Mouse (Mus musculus): Measurements from ENCODE around the gene Gm10273.
A peak's percentile ranks its signal among the peaks of the same experiment; 100 is the strongest.
"Not testable (repeated sequence)": the region's sequence is repeated elsewhere in the genome, so short reads cannot be mapped to it uniquely, and the experiment has no call there.

Gene Gm10273

DNA sequence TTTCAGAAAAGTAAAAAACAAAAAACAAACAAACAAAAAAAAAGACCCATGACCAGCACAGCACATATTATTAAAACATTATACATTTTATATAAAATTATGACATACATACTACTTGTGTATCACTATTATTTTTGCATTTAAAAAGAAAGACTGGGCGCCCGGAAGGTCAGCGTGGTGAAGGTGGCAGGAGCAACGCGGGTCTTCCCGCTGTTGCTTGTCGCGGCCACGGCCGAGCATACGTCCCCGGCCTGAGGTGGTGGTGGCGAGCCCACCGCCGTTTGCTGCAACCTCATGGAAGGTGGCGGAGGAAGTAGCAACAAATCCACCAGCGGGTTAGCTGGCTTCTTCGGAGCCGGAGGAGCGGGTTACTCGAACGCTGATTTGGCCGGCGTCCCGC, at the start of gene Gm10273:
Gm10273 (plus strand) TSS at position 172 of the 400 bp plus-strand sequence.
- DNase-seq: not testable (repeated sequence)

GRCm38 (mm10) chr10:59346560-59346959, 48.9 kb upstream of the Gm10273 start:
- no peak for DNase-seq

- DNase-seq: no peak
Observed at GRCm38 (mm10) chr10:59348200-59348599, 47.2 kb upstream of the Gm10273 start.

DNA sequence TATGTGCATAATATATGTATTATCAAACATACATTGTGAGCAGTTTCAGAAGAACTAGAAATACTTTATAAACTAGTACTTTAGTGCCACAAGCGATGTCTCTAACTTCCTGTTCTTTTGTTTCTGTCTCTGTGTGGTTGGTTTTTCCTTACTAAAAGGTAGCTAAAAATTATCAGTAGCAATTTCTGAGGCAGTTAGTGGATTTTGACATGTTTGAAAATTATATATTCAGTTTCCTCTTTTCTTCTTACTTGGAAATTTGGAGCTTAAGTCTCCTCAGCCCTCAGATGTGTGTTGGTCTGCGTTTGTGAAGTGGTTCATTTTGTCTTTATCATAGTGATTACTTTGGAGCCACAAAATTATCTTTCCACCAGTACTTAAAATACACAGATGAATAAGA, 45.9 kb upstream of the Gm10273 start:
- DNase-seq: no peak

DNA sequence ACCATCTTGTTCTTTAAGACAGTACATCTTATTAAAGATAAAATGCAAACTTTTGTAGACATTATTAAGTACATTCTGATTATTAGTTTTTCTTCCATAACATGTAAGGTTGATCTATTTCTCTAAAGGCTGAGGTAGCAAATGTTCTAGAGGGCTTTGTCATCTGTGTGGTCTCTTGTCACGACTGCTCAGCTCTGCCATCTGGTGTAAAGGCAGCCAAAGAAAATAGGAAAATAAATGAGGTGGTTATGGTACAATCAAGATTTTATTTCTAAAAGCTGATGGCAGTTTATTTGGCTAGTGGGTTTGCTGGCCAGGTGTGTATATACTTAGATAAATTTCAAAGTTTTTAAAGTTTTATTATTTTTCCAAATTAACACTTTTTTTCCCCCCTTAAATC, 42.4 kb upstream of the Gm10273 start:
- no peak for DNase-seq

GRCm38 (mm10) chr10:59354120-59354519, 41.3 kb upstream of the Gm10273 start:
- DNase-seq: no peak

DNA sequence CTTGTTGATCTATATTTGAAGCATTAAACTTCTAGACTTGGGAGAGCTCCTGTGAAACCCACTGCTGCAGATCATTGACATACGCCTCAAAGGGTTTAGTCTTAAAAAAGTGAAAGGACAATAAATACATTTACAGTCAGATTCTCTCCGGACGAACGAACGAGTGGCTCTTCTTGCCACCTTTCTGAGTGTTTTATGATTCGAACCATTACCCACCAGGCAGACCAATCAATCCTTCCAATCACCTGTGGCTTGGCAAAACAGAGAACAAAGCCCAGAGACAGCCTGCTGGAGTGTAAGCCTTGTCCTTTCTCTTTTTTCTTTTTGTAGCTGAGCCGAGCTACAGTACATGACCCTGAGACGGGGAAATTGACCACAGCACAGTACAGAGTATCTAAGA, 40.4 kb upstream of the Gm10273 start:
- no peak for DNase-seq

DNA sequence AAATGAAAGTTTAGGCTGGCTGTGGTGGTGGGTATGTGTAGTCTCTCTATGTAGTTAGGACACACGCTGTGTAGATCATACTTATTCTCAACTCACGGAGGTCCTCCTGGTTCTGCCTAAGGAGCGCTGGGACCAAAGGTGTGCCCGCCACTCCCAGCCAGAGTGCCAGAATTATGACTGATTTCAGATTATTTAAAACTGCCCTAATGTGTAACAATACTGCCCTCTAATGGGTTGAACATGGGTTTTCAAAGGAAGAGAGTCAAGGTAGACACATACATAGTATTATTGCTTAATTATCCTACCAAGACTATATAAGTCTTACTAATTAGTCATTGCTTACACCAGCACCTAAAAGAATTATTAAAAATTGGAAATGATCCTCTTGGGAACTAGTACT, 36.7 kb upstream of the Gm10273 start:
- peak in 1 of 2 experiments; percentile 9 for DNase-seq

- no peak for DNase-seq
Observed at GRCm38 (mm10) chr10:59363208-59363607, 32.2 kb upstream of the Gm10273 start.

GRCm38 (mm10) chr10:59364551-59364950, 30.9 kb upstream of the Gm10273 start:
- DNase-seq: no peak

GRCm38 (mm10) chr10:59365804-59366589, 29.4 kb upstream of the Gm10273 start:
- peak; percentile 4 to 9 for DNase-seq

DNA sequence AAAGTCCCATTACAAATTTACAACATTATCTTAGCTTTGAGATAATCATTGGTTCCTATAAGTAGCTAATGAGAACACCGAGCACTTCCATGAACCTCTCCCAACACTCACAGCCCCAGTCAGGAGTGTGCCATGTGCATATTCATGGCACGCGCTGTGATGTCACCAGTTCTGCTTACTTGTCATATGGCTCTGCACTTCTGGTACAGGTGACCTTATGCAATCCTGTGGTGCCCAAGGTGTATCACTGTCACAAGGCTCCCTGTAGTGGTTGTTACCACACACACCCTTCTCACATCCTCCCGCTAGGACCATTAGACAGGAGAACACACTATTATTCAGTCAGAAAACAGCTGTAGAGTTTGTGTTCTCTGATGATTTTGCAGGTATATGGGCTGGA, 28.7 kb upstream of the Gm10273 start:
- DNase-seq: no peak

DNA sequence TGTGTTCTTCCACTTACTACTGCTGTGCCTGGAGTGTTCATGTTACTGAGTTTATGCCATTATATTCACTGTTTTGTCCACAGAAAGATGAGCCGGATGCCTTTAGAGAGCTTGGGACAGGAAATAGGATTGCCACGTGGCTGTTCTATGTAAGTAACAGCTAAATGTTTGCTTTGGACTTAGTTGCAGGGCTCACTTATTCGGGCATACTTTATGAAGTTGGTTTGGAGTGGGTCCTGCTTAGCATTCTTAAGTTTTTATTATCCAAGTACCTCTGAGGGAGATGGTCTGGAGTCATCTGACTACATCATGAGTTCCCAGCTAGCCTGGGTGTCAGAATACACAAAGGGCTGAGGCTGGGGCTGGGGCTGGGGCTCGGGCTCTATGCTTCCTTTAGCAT, 28.2 kb upstream of the Gm10273 start:
- DNase-seq: no peak

DNA sequence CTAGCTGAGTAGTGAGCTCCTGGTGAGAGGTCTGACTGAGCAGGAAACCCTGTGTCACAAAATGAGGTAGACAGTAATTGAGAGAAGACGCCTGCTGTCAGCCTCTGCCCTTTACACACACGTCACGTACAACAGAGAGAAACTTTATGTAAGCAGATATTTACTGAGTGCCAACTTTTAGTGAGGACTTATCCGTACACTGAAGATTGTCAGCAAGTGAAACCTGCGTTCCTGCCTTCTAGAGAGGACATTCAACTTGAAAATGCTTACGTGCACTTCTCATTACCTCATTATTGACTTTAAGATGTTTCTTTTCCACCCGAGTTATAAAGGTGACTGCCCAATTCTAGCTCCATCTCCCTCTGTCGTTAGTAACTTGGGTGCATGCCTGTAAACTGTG, 26.7 kb upstream of the Gm10273 start:
- DNase-seq: no peak

DNA sequence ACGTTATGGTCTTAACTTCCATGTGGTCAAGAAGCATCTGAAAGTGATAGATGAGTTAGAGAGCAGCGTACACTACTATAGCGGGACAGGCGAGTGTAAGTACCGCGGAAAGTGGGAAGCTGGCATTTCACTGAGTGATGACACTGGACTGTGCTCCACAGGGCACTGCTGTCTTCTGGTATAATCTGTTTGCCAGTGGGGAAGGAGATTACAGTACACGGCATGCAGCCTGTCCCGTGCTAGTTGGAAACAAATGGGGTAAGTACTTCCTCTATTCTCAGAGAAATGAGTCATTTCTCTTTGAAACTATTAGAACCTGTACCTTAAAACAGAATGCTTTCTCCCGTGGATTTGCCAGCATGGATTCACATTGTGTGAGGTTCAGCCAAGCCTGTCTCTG, 26.0 kb upstream of the Gm10273 start:
- no peak for DNase-seq

- DNase-seq: no peak
Observed at GRCm38 (mm10) chr10:59377906-59378305, 17.5 kb upstream of the Gm10273 start.

- no peak for DNase-seq
Observed at GRCm38 (mm10) chr10:59378728-59379127, 16.7 kb upstream of the Gm10273 start.

DNA sequence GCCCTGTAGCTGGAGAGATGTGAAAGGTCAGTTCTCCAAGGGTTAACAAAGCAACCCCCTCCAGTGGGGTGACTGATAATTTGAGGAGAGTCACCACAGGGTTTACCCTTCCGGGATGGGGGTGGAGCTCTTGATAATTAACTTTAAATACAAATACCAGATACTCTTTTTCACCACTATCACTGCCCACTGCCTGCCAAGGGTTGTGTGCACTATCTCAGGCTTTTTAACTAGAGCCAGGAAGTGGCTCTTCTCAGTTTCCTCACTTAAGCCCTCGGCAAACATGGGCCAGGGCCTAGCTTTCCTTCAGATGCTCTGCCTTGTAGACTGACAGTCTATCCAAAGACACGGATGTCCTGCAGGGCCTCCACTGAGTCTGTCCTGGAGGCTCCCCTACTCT, 15.5 kb upstream of the Gm10273 start:
- no peak for DNase-seq

DNA sequence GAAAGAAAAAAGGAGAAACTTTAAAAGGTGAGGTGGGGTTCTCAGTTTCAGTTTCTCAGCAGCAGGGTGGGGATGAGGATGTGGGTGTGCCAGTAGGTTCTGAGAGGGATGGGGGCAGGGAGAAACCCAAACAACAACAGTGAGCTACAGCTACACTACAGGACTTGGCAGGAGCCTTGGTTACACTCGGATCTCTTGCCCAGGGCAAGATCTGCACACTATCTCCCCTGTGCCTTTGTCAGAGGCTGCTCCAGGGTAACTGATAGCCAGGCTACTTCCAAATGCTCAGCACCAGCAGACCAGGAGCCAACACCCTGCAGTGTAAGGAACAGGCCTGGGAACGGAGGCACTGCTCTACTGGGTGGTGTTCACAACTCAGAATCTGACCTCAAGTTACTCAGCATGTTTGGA, 15.0 kb upstream of the Gm10273 start:
- DNase-seq: no peak

DNA sequence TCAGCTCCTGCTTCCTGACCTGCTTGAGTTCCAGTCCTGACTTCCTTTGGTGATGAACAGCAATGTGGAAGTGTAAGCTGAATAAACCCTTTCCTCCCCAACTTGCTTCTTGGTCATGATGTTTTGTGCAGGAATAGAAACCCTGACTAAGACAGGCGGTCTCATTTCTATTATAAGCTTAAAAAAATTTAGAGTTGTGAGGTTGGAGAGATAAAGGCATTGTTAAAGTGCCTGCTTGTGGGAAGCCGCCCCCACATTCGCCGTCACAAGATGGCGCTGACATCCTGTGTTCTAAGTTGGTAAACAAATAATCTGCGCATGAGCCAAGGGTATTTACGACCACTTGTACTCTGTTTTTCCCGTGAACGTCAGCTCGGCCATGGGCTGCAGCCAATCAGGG, 13.9 kb upstream of the Gm10273 start:
- not testable (repeated sequence) for DNase-seq

GRCm38 (mm10) chr10:59386951-59387350, 8.5 kb upstream of the Gm10273 start:
- DNase-seq: no peak

DNA sequence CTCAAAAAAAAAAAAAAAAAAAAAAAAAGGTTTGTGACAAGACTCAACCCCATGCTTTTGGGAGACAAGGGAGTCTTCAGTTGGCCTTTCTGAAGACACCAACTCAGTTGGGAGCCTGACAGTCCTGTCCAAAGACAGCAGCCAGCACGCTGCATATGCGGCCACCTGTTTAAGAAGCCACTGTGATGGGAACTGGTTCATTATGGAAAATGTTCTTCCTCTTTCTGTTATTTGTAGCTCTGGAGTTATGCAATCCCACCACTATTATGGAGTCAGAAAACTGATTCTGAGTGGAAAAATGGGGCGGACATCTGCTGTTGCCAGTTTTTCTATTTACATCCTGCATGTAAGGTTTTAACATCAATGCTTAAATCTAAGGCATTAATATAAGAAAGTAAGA, 5.8 kb upstream of the Gm10273 start:
- DNase-seq: no peak

DNA sequence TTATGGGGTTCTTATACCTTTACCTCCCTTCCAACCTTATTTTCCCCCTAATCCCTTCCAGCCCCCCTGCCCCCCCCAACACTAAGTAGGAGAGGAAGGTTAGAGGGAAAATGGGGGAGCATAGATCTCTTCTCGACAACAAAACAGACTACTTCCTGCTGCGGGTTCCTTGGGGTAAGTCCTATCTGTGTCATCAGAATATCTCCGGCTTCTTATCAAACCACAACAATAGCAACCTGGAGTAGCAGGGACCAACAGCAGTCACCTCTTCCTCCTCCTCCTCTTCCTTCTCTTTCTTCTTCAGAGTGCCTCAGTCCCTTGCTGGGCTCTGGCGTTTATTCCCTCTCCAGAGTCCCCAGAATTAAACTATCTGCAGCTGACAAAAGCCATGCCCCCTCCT, 3.5 kb upstream of the Gm10273 start:
- DNase-seq: no peak

DNA sequence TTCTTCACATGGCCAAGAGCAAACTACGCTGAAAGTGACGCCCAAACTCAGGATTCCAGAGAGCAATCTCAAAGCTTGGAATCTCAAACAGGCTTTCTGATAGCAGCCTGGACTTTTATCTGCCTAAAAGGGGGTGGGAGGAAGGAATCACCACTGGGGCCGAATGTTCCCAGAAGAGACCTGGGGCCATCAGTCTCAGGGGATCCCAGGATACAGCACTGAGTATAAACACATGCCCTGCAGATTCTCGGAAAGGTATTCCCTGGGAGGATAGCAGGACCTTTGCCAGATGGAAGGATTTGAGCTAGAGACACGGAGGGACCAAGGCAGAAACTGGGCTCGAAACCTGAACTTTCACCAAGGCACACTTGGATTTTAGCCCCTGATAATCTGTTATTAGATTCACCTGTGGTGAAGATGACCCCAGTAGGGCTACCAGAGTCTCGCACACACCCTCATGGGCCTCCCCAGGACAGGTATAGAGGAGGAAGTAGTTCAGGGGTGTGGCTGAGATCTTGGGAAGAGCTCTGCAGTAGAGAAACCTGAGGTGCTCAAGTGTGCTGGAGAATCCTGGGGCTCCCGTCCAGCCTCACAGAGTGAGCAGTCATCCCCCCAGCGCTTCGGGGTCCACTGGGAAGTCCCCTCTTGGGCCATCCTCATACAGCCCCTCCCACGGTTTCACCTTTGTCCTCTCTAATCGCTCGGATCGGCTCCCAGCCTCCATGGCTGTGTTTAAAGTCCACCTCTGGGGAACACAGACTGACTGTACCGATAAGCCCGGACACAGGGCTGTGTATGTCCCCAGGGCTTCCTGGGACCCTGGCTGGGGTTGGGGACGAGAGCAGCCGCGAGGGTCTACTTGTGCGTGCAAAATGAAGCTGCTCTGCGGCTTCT, 7.7 kb downstream of the Gm10273 start, which contains the start of gene Pla2g12b:
Pla2g12b (plus strand) TSS at position 762 of the 894 bp plus-strand sequence.
- no peak for DNase-seq

Data from kidney, postnatal 36 days (tissue).